Mouse (Mus musculus): ENCODE measurements around the gene Mgst1. TPM values are rescaled to one million over a fixed set of nuclear protein-coding genes. Genes with fewer than 3 reads are reported as not detected.

Mgst1 gene
- polyA plus RNA-seq, 1 experiment: 69.6 TPM

DNA sequence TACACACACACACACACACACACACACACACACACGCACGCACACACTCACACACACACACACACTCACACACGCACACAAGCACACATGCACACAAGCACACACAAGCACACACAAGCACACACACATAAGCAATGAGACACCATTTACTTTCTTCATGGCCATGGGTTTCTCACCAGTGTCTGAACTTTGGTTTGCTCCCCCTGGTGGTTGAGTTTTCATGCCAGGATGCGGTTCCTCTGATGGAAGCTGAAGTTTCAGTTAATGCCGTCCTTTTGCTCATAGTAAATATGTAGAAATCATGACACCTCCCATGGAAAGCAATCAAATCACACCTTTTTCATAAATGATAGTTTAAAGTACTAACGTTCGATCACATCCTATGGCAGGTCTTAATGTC is 23.8 kb downstream of the Mgst1 start:
- H3K27ac ChIP-seq (ENCODE audit: control insufficient read depth, insufficient read depth, low read depth, low read length): no peak overlapping the region
- H3K4me3 ChIP-seq (ENCODE audit: control insufficient read depth, low read depth, low read length): no peak overlapping the region
- H3K36me3 ChIP-seq (ENCODE audit: control insufficient read depth, insufficient read depth, low read length): no peaks in the 10 kb centered on the region
- H3K4me1 ChIP-seq (ENCODE audit: control insufficient read depth, insufficient read depth, low read length): no peaks in the 10 kb centered on the region
- H3K27me3 ChIP-seq (ENCODE audit: control insufficient read depth, insufficient read depth, low read length): no peaks in the 10 kb centered on the region
- TF ChIP-seq POLR2A (IDR thresholded peaks at IDR 0.05; ENCODE audit: control insufficient read depth, low read depth, low read length): no peak
- TF ChIP-seq CTCF (IDR thresholded peaks at IDR 0.05; ENCODE audit: control insufficient read depth, insufficient read depth, insufficient replicate concordance, low read depth, low read length): no peak

DNA sequence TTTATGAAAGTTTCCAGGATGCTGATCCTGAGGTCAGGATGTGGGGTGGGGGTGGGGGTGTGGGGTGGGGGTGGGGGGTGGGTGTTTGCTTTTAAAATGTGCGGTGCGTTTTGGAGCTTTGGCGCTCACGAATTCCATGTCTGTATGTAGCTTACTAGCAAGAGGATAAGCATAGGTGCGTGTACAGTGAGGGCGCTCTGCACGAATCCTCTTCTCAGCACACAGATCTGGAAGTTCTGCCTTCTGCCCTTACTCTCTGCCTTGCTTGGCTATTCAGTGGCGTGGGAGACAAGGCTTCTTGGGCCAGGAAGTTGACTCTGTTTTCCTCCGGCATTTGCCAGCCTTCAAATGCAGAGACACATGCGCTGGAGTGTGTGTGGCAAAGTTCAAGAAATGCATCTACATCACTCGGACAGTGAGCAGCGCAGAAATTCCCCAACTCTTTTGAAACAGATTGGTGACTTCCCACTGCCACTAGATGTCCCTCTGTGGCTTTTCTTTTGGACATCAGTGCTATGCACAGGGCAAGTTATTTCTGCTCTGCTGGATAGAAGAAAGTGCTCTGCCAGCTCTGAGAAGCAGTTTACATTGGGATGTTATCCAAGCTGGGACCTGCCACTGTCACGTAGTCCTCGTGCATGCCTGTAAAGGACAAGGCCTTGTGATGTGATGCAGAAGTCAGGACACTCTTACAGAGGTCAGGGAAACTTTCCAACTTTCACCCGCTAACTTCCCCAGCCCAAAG is 31.5 kb downstream of the Mgst1 start:
- H3K4me3 ChIP-seq (ENCODE audit: control insufficient read depth, low read depth, low read length): no peak overlapping the region
- TF ChIP-seq POLR2A (IDR thresholded peaks at IDR 0.05; ENCODE audit: control insufficient read depth, low read depth, low read length): no peak
- TF ChIP-seq CTCF (IDR thresholded peaks at IDR 0.05; ENCODE audit: control insufficient read depth, insufficient read depth, insufficient replicate concordance, low read depth, low read length): no peak
- H3K36me3 ChIP-seq (ENCODE audit: control insufficient read depth, insufficient read depth, low read length): no peaks in the 10 kb centered on the region
- H3K4me1 ChIP-seq (ENCODE audit: control insufficient read depth, insufficient read depth, low read length): no peaks in the 10 kb centered on the region
- H3K27me3 ChIP-seq (ENCODE audit: control insufficient read depth, insufficient read depth, low read length): no peaks in the 10 kb centered on the region
- no peak overlapping the region for H3K27ac ChIP-seq (ENCODE audit: control insufficient read depth, insufficient read depth, low read depth, low read length)

Other genes starting within 250 kb of the Mgst1 start
- 0.20 and 0.30 TPM in 2 replicates for gene Slc15a5, start 60.4 kb upstream of the Mgst1 start, polyA plus RNA-seq (2012; rRNA removed)